Mouse (Mus musculus) embryonic stem cell, embryonic (primary cell): ENCODE data around the gene Serf2.
"Not testable (repeated sequence)": the region's sequence is repeated elsewhere in the genome, so short reads cannot be mapped to it uniquely, and the experiment has no call there.

Source experiments
- CTCF ChIA-PET, 4 experiments: fragments of 300-600 bp in 2 of 4; fragments of 350-600 bp in 2 of 4; sonication (Branson Sonifier 250); formaldehyde crosslinking; loops; one replicate each; lab custom pipeline; 2022; ENCODE audit warnings: inconsistent platforms in 2 of 4; lab: Charles Lee
- POLR2A ChIA-PET, 4 experiments: fragments of 300-600 bp in 2 of 4; fragments of 350-600 bp in 2 of 4; sonication (Branson Sonifier 250); formaldehyde crosslinking; loops; one replicate each; lab custom pipeline; 2022; ENCODE audit warnings: antibody characterized with exemption in 4 of 4, inconsistent platforms in 1 of 4; lab: Charles Lee

The Serf2 gene

GRCm38 (mm10) chr2:121456692-121457642 is 8.0 kb downstream of the Serf2 start, which contains the start of gene Serinc4:
Serinc4 (minus strand) TSS chr2:121456781.
- CTCF ChIA-PET, result interaction anchor here in 3 of 4 experiments (0.6 to 0.9 kb wide), 4 partner anchors 8 to 60 kb away, joined by 3 to 9 read pairs (median 3); partner anchors contain the start of gene Serf2 (in 1 of the 3)
- POLR2A ChIA-PET, result interaction anchor here (0.5 to 5.0 kb wide), 40 partner anchors 8 to 1981 kb away, joined by 3 to 59 read pairs (median 4); partner anchors contain the start of genes Mfap1b (in 4 of the 4), Catsper2 (in 3 of the 4), Pdia3 (in 3 of the 4) and Serf2 (in 3 of the 4)

GRCm38 (mm10) chr2:121460071-121460470 is 11.1 kb downstream of the Serf2 start:
- POLR2A ChIA-PET, result interaction anchor here in 2 of 4 experiments (0.6 to 5.0 kb wide), 5 partner anchors 11 to 496 kb away, joined by 3 to 59 read pairs (median 4); partner anchors contain the start of genes Catsper2 (in 1 of the 2), Ctdspl2 (in 1 of the 2), Mageb3 (in 1 of the 2) and Pdia3 (in 1 of the 2)
- CTCF ChIA-PET, result interaction anchor here in 2 of 4 experiments (0.7 to 1.1 kb wide), 2 partner anchors 25 kb away, joined by 3 to 4 read pairs; no protein-coding TSS in a partner anchor

GRCm38 (mm10) chr2:121468982-121469381 is 20.0 kb downstream of the Serf2 start:
- CTCF ChIA-PET, POLR2A ChIA-PET: not testable (repeated sequence)

GRCm38 (mm10) chr2:121472783-121473182 is 23.8 kb downstream of the Serf2 start:
- ChIA-PET CTCF (interaction anchor here in 1 of 4 experiments (0.7 kb wide), 1 partner anchor 352 kb away, joined by 6 read pairs; no protein-coding TSS in a partner anchor), POLR2A (interaction anchor here in 1 of 4 experiments (0.7 to 2.4 kb wide), 6 partner anchors 14 to 75 kb away, joined by 3 to 17 read pairs (median 3); partner anchors contain the start of genes Serf2 and Serinc4)

GRCm38 (mm10) chr2:121473301-121474179 is 24.5 kb downstream of the Serf2 start, which contains the start of gene Mfap1b:
Mfap1b (minus strand) TSS chr2:121474067.
- CTCF ChIA-PET, result interaction anchor here in 2 of 4 experiments (0.6 to 1.3 kb wide), 4 partner anchors 10 to 47 kb away, joined by 3 to 7 read pairs (median 4); partner anchors contain the start of gene Serf2 (in 1 of the 2)
- POLR2A ChIA-PET, result interaction anchor here (0.6 to 2.4 kb wide), 45 partner anchors 9 to 812 kb away, joined by 3 to 29 read pairs (median 4); partner anchors contain the start of genes Serf2 (in 4 of the 4), Catsper2 (in 3 of the 4), Pdia3 (in 3 of the 4) and Serinc4 (in 3 of the 4)

GRCm38 (mm10) chr2:121474180-121474535 is 25.2 kb downstream of the Serf2 start:
- CTCF ChIA-PET, result interaction anchor here in 2 of 4 experiments (0.6 to 1.3 kb wide), 4 partner anchors 9 to 47 kb away, joined by 3 to 7 read pairs (median 4); partner anchors contain the start of gene Serf2 (in 1 of the 2)
- POLR2A ChIA-PET, result interaction anchor here (0.6 to 2.4 kb wide), 46 partner anchors 9 to 1580 kb away, joined by 3 to 29 read pairs (median 4); partner anchors contain the start of genes Serf2 (in 4 of the 4), Catsper2 (in 3 of the 4), Pdia3 (in 3 of the 4) and Serinc4 (in 3 of the 4)

GRCm38 (mm10) chr2:121475306-121475705 is 26.3 kb downstream of the Serf2 start:
- CTCF ChIA-PET, result interaction anchor here in 1 of 4 experiments (1.3 kb wide), 1 partner anchor 8 kb away, joined by 3 read pairs; no protein-coding TSS in a partner anchor
- POLR2A ChIA-PET, result interaction anchor here in 2 of 4 experiments (1.2 to 2.4 kb wide), 7 partner anchors 8 to 34 kb away, joined by 4 to 29 read pairs (median 9); partner anchors contain the start of genes Serf2 (in 2 of the 2), Hypk (in 1 of the 2) and Serinc4 (in 1 of the 2)

- CTCF ChIA-PET, result interaction anchor here in 2 of 4 experiments (0.5 to 0.7 kb wide), 3 partner anchors 35 to 481 kb away, joined by 3 to 4 read pairs (median 3); no protein-coding TSS in a partner anchor
- POLR2A ChIA-PET, result interaction anchor here (0.5 to 2.8 kb wide), 21 partner anchors 11 to 719 kb away, joined by 3 to 16 read pairs (median 5); partner anchors contain the start of genes Serf2 (in 4 of the 4), Catsper2 (in 2 of the 4), Pdia3 (in 2 of the 4) and Serinc4 (in 2 of the 4)
Measured at GRCm38 (mm10) chr2:121477491-121478266, 28.7 kb downstream of the Serf2 start.

GRCm38 (mm10) chr2:121480498-121480897 is 31.5 kb downstream of the Serf2 start:
- CTCF ChIA-PET, result interaction anchor here in 3 of 4 experiments (0.6 to 1.3 kb wide), 5 partner anchors 24 to 1490 kb away, joined by 3 to 7 read pairs (median 3); partner anchors contain the start of genes Catsper2 (in 1 of the 3), Pdia3 (in 1 of the 3) and Serinc4 (in 1 of the 3)
- POLR2A ChIA-PET, result interaction anchor here in 2 of 4 experiments (0.7 to 1.9 kb wide), 4 partner anchors 31 to 68 kb away, joined by 3 to 7 read pairs (median 4); partner anchors contain the start of genes Catsper2 (in 1 of the 2), Pdia3 (in 1 of the 2) and Serf2 (in 1 of the 2)

- CTCF ChIA-PET, result interaction anchor here in 3 of 4 experiments (0.6 to 1.3 kb wide), 7 partner anchors 24 to 1667 kb away, joined by 3 to 7 read pairs (median 3); partner anchors contain the start of genes Catsper2 (in 1 of the 3), Pdia3 (in 1 of the 3) and Serinc4 (in 1 of the 3)
- POLR2A ChIA-PET, result interaction anchor here (0.6 to 1.9 kb wide), 6 partner anchors 32 to 1598 kb away, joined by 3 to 7 read pairs (median 4); partner anchors contain the start of genes Serf2 (in 2 of the 4), Catsper2 (in 1 of the 4), Frmd5 (in 1 of the 4) and Pdia3 (in 1 of the 4)
Measured at GRCm38 (mm10) chr2:121480916-121481315, 31.9 kb downstream of the Serf2 start.

GRCm38 (mm10) chr2:121483576-121483975 is 34.6 kb downstream of the Serf2 start:
- POLR2A ChIA-PET, result interaction anchor here in 2 of 4 experiments (1.0 to 2.5 kb wide), 11 partner anchors 9 to 70 kb away, joined by 3 to 9 read pairs (median 5); partner anchors contain the start of genes Mfap1b (in 2 of the 2), Serf2 (in 2 of the 2), Catsper2 (in 1 of the 2) and Hypk (in 1 of the 2)
- CTCF ChIA-PET, result interaction anchor here in 1 of 4 experiments (0.7 kb wide), 1 partner anchor 9 kb away, joined by 3 read pairs; the partner anchor contains the start of gene Mfap1b

GRCm38 (mm10) chr2:121484403-121484802 is 35.4 kb downstream of the Serf2 start:
- CTCF ChIA-PET, result not testable (repeated sequence)
- POLR2A ChIA-PET, result interaction anchor here in 3 of 4 experiments (0.6 to 2.5 kb wide), 9 partner anchors 10 to 71 kb away, joined by 3 to 9 read pairs (median 4); partner anchors contain the start of genes Mfap1b (in 2 of the 3), Serf2 (in 2 of the 3), Catsper2 (in 1 of the 3) and Pdia3 (in 1 of the 3)

GRCm38 (mm10) chr2:121501550-121501949 is 52.6 kb downstream of the Serf2 start:
- POLR2A ChIA-PET, CTCF ChIA-PET: not testable (repeated sequence)

- ChIA-PET POLR2A (interaction anchor here in 3 of 4 experiments (0.6 to 5.9 kb wide), 10 partner anchors 12 to 92 kb away, joined by 3 to 64 read pairs (median 4); partner anchors contain the start of genes Mfap1b (in 2 of the 3), Catsper2 (in 1 of the 3), Pdia3 (in 1 of the 3) and Serf2 (in 1 of the 3)), CTCF (interaction anchor here in 1 of 4 experiments (0.5 kb wide), 1 partner anchor 58 kb away, joined by 3 read pairs; the partner anchor contains the start of gene Serf2)
Measured at GRCm38 (mm10) chr2:121505942-121506882, 57.2 kb downstream of the Serf2 start, which contains the start of the genes Mfap1a and Wdr76. Mfap1a (minus strand) TSS chr2:121506665. Wdr76 (plus strand) TSS chr2:121506723.
